Mouse (Mus musculus) intestine, postnatal 0 days (tissue): ENCODE results near the gene Cyth1. TPM values are rescaled to one million over a fixed set of nuclear protein-coding genes. Genes with fewer than 3 reads are reported as not detected.

Experiments
- ATAC-seq: fragments of 200-750 bp; cut with Nextera tagmentation; 2 replicates; pipeline ENCODE4 v1.8.0; 2017; ENCODE audit warnings: mild to moderate bottlenecking, moderate TSS enrichment, moderate library complexity
- H3K27ac ChIP-seq: fragments of 300-500 bp; sonication (generic); 2 replicates; pipeline ENCODE4 v1.5.1; 2014; ENCODE audit warnings: mild to moderate bottlenecking, low read depth, low read length, moderate library complexity
- H3K27me3 ChIP-seq: fragments of 300-500 bp; sonication (generic); replicated peaks from 2 replicates; pipeline ENCODE4 v1.6.1; 2014; ENCODE audit warnings: low read length, mixed read lengths; ENCODE audit not compliant: control insufficient read depth, insufficient read depth
- H3K36me3 ChIP-seq: fragments of 300-500 bp; sonication (generic); 2 replicates; pipeline ENCODE4 v1.6.1; 2014; ENCODE audit warnings: mild to moderate bottlenecking, moderate library complexity; ENCODE audit not compliant: control insufficient read depth, insufficient read depth
- H3K4me1 ChIP-seq: fragments of 300-500 bp; sonication (generic); replicated peaks from 2 replicates; pipeline ENCODE4 v1.6.1; 2014; ENCODE audit warnings: antibody characterized with exemption, low read length, mixed read lengths; ENCODE audit not compliant: control insufficient read depth, insufficient read depth
- H3K4me2 ChIP-seq: fragments of 300-500 bp; sonication (generic); replicated peaks from 2 replicates; pipeline ENCODE4 v1.6.1; 2014; ENCODE audit warnings: low read depth, mild to moderate bottlenecking, moderate library complexity
- H3K4me3 ChIP-seq: fragments of 300-500 bp; sonication (generic); 2 replicates; pipeline ENCODE4 v1.5.1; 2014; ENCODE audit warnings: low read depth, low read length
- H3K9ac ChIP-seq: fragments of 300-500 bp; sonication (generic); 2 replicates; pipeline ENCODE4 v1.6.1; 2014; ENCODE audit warnings: mild to moderate bottlenecking, low read depth, low read length
- H3K9me3 ChIP-seq: fragments of 300-500 bp; sonication (generic); 2 replicates; pipeline ENCODE4 v1.6.1; 2016; ENCODE audit warnings: mixed run types; ENCODE audit not compliant: control insufficient read depth
- CTCF ChIP-seq: sonication (generic); IDR thresholded peaks from 2 replicates; pipeline ENCODE4 v1.5.1; 2016; ENCODE audit warnings: low read depth, mild to moderate bottlenecking, control low read depth, antibody characterized with exemption, moderate library complexity
- WGBS: fragments of 180-500 bp; shearing (Covaris S2); extraction: QIAGEN DNeasy Blood & Tissue Kit; methylation state at CpG from one replicate; pipeline ENCODE4 v1.1.7; 2014; 5-methylcytosine and 5-hydroxymethylcytosine counted together
- polyA plus RNA-seq: library from polyadenylated mRNA; unstranded; fragments of >200 nt; fragmentation: Nextera tagmentation; extraction: Ambion mirVana; gene quantifications from 2 replicates; pipeline ENCODE4 v1.2.1, GENCODE M21; 2015

Cyth1 gene
- polyA plus RNA-seq, 1 experiment from 2014 or later, result 10.9 TPM

DNA sequence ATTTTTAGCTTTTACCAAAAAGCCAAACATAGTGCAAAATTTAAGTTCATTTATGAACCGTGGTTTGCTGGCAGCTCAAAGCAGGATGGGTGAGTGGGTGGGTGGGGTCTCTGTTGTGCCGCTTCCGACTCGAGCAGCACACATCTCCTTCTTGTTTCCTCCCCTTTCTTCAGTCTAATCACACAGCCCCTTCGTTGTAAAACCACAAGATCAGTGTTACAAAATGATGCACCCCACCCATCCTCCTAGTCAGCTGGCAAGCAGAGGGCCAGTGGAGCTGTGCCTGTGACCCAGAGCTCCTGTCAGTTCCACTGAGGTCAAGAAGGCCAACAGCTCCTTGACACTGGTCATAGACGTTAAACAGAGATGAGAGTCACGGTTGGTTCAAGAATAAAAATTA lies 20.7 kb downstream of the Cyth1 start:
- Histone ChIP-seq H3K4me3 (no peak overlapping the region), H3K9ac (no peak overlapping the region), H3K36me3 (no peaks in the 10 kb centered on the region), H3K9me3 (no peaks in the 10 kb centered on the region), H3K27me3 (no peaks in the 10 kb centered on the region), H3K27ac (no peak overlapping the region), H3K4me2 (no peak overlapping the region), H3K4me1 (no peaks in the 10 kb centered on the region)
- no peak for ATAC-seq
- 57% methylated on average over 7 of the region's 7 CpGs for WGBS
- no peak for TF ChIP-seq CTCF

DNA sequence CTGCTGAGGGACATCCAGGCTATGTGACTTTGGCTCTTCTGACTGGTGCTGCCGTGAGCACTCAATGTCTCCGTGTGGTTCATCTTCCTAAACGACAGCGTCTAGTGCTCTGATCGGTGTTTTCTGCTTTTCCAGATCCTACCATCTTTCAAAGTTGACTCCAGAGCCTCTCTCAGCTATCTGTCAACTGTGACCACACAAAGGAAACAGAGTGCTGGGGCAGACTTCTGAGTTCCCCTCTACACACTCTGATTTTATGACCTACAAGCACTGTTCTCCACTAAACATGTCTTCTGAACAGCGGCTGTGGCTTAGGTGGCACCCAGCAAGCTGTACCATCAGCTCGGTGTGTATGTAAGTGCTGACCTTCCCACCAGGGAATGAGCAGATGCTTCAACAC lies 21.5 kb downstream of the Cyth1 start:
- no peak for TF ChIP-seq CTCF
- no peak overlapping the region for H3K9ac ChIP-seq
- no peak for ATAC-seq
- no peaks in the 10 kb centered on the region for H3K4me1 ChIP-seq
- H3K36me3 ChIP-seq, result no peaks in the 10 kb centered on the region
- H3K27me3 ChIP-seq, result no peaks in the 10 kb centered on the region
- WGBS, result 77% methylated on average over 7 of the region's 7 CpGs
- no peak overlapping the region for H3K4me3 ChIP-seq
- no peak overlapping the region for H3K4me2 ChIP-seq
- H3K27ac ChIP-seq, result no peak overlapping the region
- no peaks in the 10 kb centered on the region for H3K9me3 ChIP-seq

- Histone ChIP-seq H3K27me3 (no peaks in the 10 kb centered on the region), H3K9me3 (no peaks in the 10 kb centered on the region), H3K4me2 (no peak overlapping the region), H3K36me3 (no peaks in the 10 kb centered on the region), H3K9ac (no peak overlapping the region), H3K4me1 (no peaks in the 10 kb centered on the region), H3K27ac (no peak overlapping the region), H3K4me3 (no peak overlapping the region)
- TF ChIP-seq CTCF, result no peak
- ATAC-seq, result no peak
- WGBS, result 74% methylated on average over 1 of the region's 1 CpGs
Measured at GRCm38 (mm10) chr11:118225862-118226261, 22.5 kb downstream of the Cyth1 start.

DNA sequence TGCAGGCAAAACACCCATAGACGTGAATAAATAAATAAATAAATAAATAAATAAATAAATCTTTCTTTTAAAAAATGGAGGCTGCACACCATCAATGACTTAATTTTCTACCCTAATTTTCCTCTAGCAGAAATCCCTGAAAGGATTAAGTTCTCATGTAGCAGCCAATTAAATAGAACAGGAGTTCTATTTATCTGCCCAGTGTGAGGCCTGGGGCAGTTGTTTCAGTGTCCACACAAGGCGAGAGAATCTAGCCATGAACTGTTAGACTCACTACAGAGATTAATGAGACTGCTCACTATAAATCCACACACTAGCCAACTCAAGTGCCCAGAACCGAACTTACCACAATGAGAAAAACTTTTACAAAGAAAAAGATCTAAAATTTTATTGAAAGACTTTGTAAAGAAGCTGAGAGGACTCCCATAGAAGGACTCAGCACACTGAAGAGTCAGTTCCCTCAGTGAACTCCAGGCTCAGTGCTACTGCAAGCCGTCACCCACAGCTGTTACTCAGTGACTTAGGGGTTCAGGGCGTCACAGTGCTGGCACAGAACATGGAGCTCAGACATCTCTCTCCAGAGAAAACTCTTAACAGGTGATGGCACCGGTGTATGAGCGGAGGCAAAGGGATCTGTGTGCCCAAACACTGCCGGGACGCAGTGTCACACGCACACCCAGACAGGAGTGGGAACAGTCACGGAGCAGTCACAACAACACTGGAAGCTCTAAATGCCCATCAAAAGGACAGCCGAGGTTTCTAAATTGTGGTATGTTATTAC lies 23.1 kb downstream of the Cyth1 start:
- H3K27ac ChIP-seq, result no peak overlapping the region
- H3K36me3 ChIP-seq, result no peaks in the 10 kb centered on the region
- H3K4me3 ChIP-seq, result no peak overlapping the region
- no peak for TF ChIP-seq CTCF
- H3K9me3 ChIP-seq, result no peaks in the 10 kb centered on the region
- no peaks in the 10 kb centered on the region for H3K27me3 ChIP-seq
- WGBS, result 84% methylated on average over 12 of the region's 12 CpGs
- no peak for ATAC-seq
- no peak overlapping the region for H3K9ac ChIP-seq
- H3K4me1 ChIP-seq, result no peaks in the 10 kb centered on the region
- H3K4me2 ChIP-seq, result no peak overlapping the region

- Histone ChIP-seq H3K27me3 (no peaks in the 10 kb centered on the region), H3K4me3 (no peak overlapping the region), H3K9ac (no peak overlapping the region), H3K36me3 (no peaks in the 10 kb centered on the region), H3K4me1 (no peaks in the 10 kb centered on the region), H3K4me2 (no peak overlapping the region), H3K27ac (no peak overlapping the region), H3K9me3 (no peaks in the 10 kb centered on the region)
- TF ChIP-seq CTCF, result no peak
- ATAC-seq, result no peak
- 83% methylated on average over 10 of the region's 10 CpGs for WGBS
Measured at GRCm38 (mm10) chr11:118223416-118224067, 24.9 kb downstream of the Cyth1 start.

- no peak for TF ChIP-seq CTCF
- Histone ChIP-seq H3K4me2 (no peak overlapping the region), H3K27me3 (no peaks in the 10 kb centered on the region), H3K9ac (no peak overlapping the region), H3K4me3 (no peak overlapping the region), H3K36me3 (no peaks in the 10 kb centered on the region), H3K27ac (no peak overlapping the region), H3K9me3 (no peaks in the 10 kb centered on the region), H3K4me1 (no peaks in the 10 kb centered on the region)
- 79% methylated on average over 5 of the region's 5 CpGs for WGBS
- no peak for ATAC-seq
Measured at GRCm38 (mm10) chr11:118222917-118223316, 25.5 kb downstream of the Cyth1 start.
